Mouse (Mus musculus) MEL (cell line): Measurements from ENCODE around the gene Serf1.

Experiments
- CTCF ChIP-seq, 3 experiments: IDR thresholded peaks in 2 of 3; conservative IDR thresholded peaks in 1 of 3; 2 replicates each; pipeline ENCODE4 v1.5.1; 2011 to 2012; ENCODE audit warnings: low read length in 3 of 3, low read depth in 2 of 3, mild to moderate bottlenecking in 2 of 3, improper control_type of control experiment in 1 of 3, inconsistent platforms in 1 of 3, mixed read lengths in 1 of 3, moderate library complexity in 1 of 3; ENCODE audit not compliant: control insufficient read depth in 1 of 3, insufficient read depth in 1 of 3, poor library complexity in 1 of 3, severe bottlenecking in 1 of 3
- EP300 ChIP-seq, 2 experiments: IDR thresholded peaks; 2 replicates each; pipeline ENCODE4 v1.6.1; 2011; ENCODE audit warnings: improper control_type of control experiment in 2 of 2, low read length in 2 of 2, low read depth in 1 of 2, mild to moderate bottlenecking in 1 of 2
- GATA1 ChIP-seq: IDR thresholded peaks from 2 replicates; pipeline ENCODE4 v1.6.1; 2011; ENCODE audit warnings: low read depth, low read length, improper control_type of control experiment
- POLR2A ChIP-seq, 2 experiments: IDR thresholded peaks; 2 replicates each; pipeline ENCODE4 v1.6.1; 2011 to 2012; ENCODE audit warnings: low read length in 2 of 2, mild to moderate bottlenecking in 2 of 2, control low read depth in 1 of 2, improper control_type of control experiment in 1 of 2, low read depth in 1 of 2, moderate library complexity in 1 of 2; ENCODE audit not compliant: control insufficient read depth in 1 of 2, insufficient read depth in 1 of 2, poor library complexity in 1 of 2
- POLR2AphosphoS5 ChIP-seq: IDR thresholded peaks from 2 replicates; pipeline ENCODE4 v1.6.1; 2012; ENCODE audit warnings: low read depth, borderline replicate concordance, mild to moderate bottlenecking, inconsistent platforms, low read length, moderate library complexity, mixed read lengths
- TBP ChIP-seq: IDR thresholded peaks from 2 replicates; pipeline ENCODE4 v1.8.0; 2011; ENCODE audit warnings: low read depth, low read length, improper control_type of control experiment
- TCF12 ChIP-seq: IDR thresholded peaks from 2 replicates; pipeline ENCODE4 v1.6.1; 2014; ENCODE audit warnings: low read depth, mild to moderate bottlenecking, inconsistent platforms, low read length, improper control_type of control experiment, moderate library complexity
- USF2 ChIP-seq, 2 experiments: IDR thresholded peaks; 2 replicates each; pipeline ENCODE4 v1.6.1; 2011 to 2012; ENCODE audit warnings: improper control_type of control experiment in 2 of 2, low read length in 2 of 2, borderline replicate concordance in 1 of 2, inconsistent platforms in 1 of 2, low read depth in 1 of 2, mild to moderate bottlenecking in 1 of 2; ENCODE audit not compliant: insufficient read depth in 1 of 2

DNA sequence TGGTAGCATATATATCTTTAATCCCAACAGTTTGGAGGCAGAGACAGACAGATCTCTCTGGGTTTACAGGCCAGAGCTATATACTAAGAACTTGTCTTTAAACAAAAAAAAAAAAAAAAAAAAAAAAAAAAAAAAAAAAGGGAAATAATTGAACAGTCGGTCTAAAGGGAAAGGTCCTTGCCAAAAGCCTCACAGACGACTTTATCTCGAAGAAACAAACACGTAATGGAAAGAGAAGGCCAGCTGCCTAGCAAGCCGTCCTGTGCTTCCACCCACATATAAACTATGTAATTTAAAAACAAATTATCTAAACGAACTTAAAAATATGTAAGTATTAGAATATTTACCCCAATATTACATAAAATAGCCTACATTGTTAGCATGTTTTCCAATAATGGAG, 40.0 kb upstream of the Serf1 start:
- peak; percentile 33 to 40; a peak in 2 of 4 replicates for TF ChIP-seq EP300 (IDR thresholded peaks at IDR 0.05; ENCODE audit: low read depth in 1 of 2, low read length in 2 of 2)
- TF ChIP-seq POLR2A (IDR thresholded peaks at IDR 0.05; ENCODE audit: control insufficient read depth in 1 of 2, insufficient read depth in 1 of 2, low read depth in 1 of 2, low read length in 2 of 2, poor library complexity in 1 of 2) = no peak
- TF ChIP-seq CTCF (IDR thresholded peaks at IDR 0.05 in 2 of 3, conservative IDR thresholded peaks at IDR 0.05 in 1 of 3; ENCODE audit: control insufficient read depth in 1 of 3, insufficient read depth in 1 of 3, low read depth in 2 of 3, low read length in 3 of 3, poor library complexity in 1 of 3, severe bottlenecking in 1 of 3) = no peak
- TF ChIP-seq POLR2AphosphoS5 = no peak
- peak; percentile 52; the same call in 1 of the 2 replicates for TF ChIP-seq TCF12
- no peak for TF ChIP-seq TBP
- TF ChIP-seq GATA1 = peak; percentile 64
- no peak for TF ChIP-seq USF2 (IDR thresholded peaks at IDR 0.05; ENCODE audit: borderline replicate concordance in 1 of 2, insufficient read depth in 1 of 2, low read depth in 1 of 2, low read length in 2 of 2)
